Mouse (Mus musculus) midbrain, embryonic 13.5 days (tissue): ENCODE measurements around the gene Ralgapa1. TPM values are rescaled to one million over a fixed set of nuclear protein-coding genes. Genes with fewer than 3 reads are reported as not detected.

ENCODE experiments used
- ATAC-seq: fragments of 200-750 bp; cut with Nextera tagmentation; 2 replicates; pipeline ENCODE4 v1.8.0; 2017; ENCODE audit warnings: mild to moderate bottlenecking, moderate TSS enrichment, moderate library complexity
- H3K27ac ChIP-seq: fragments of 300-500 bp; sonication (generic); 2 replicates; pipeline ENCODE4 v1.5.1; 2015; ENCODE audit warnings: inconsistent platforms, mild to moderate bottlenecking, moderate library complexity
- H3K27me3 ChIP-seq: fragments of 300-500 bp; sonication (generic); 2 replicates; pipeline ENCODE4 v1.6.1; 2015; ENCODE audit warnings: mild to moderate bottlenecking, inconsistent platforms
- H3K36me3 ChIP-seq: fragments of 300-500 bp; sonication (generic); 2 replicates; pipeline ENCODE4 v1.6.1; 2015; ENCODE audit warnings: mild to moderate bottlenecking, inconsistent platforms
- H3K4me1 ChIP-seq: fragments of 300-500 bp; sonication (generic); replicated peaks from 2 replicates; pipeline ENCODE4 v1.6.1; 2015; ENCODE audit warnings: inconsistent platforms
- H3K4me2 ChIP-seq: fragments of 300-500 bp; sonication (generic); replicated peaks from 2 replicates; pipeline ENCODE4 v1.6.1; 2015; ENCODE audit warnings: moderate library complexity, mild to moderate bottlenecking, inconsistent platforms
- H3K4me3 ChIP-seq: fragments of 300-500 bp; sonication (generic); replicated peaks from 2 replicates; pipeline ENCODE4 v1.5.1; 2015; ENCODE audit warnings: mild to moderate bottlenecking, inconsistent platforms
- H3K9ac ChIP-seq: fragments of 300-500 bp; sonication (generic); replicated peaks from 2 replicates; pipeline ENCODE4 v1.6.1; 2015; ENCODE audit warnings: mild to moderate bottlenecking, inconsistent platforms
- H3K9me3 ChIP-seq: fragments of 300-500 bp; sonication (generic); 2 replicates; pipeline ENCODE4 v1.6.1; 2016; ENCODE audit warnings: mild to moderate bottlenecking, inconsistent platforms
- WGBS: fragments of 180-500 bp; shearing (Covaris S2); methylation state at CpG from one replicate; pipeline ENCODE4 v1.1.7; 2015; 5-methylcytosine and 5-hydroxymethylcytosine counted together
- polyA plus RNA-seq: library from polyadenylated mRNA; unstranded; fragments of >200 nt; fragmentation: Nextera tagmentation; extraction: Ambion mirVana; gene quantifications from 2 replicates; pipeline ENCODE4 v1.2.1, GENCODE M21; 2015

Ralgapa1 gene
- polyA plus RNA-seq, 1 experiment from 2014 or later, result 21.8 TPM

- Histone ChIP-seq H3K27me3 (no peaks in the 10 kb centered on the region), H3K9me3 (no peaks in the 10 kb centered on the region), H3K4me1 (peaks cover 15% of the 10 kb centered on the region), H3K4me3 (no peak overlapping the region), H3K9ac (no peak overlapping the region), H3K27ac (no peak overlapping the region), H3K4me2 (no peak overlapping the region), H3K36me3 (no peaks in the 10 kb centered on the region)
- no peak for ATAC-seq
- WGBS, result 92% methylated on average over 8 of the region's 8 CpGs
Observed at GRCm38 (mm10) chr12:55834891-55835290, 13.9 kb upstream of the Ralgapa1 start.

GRCm38 (mm10) chr12:55833906-55834625 lies 13.1 kb upstream of the Ralgapa1 start:
- WGBS, result 75% methylated on average over 9 of the region's 9 CpGs
- no peak for ATAC-seq

DNA sequence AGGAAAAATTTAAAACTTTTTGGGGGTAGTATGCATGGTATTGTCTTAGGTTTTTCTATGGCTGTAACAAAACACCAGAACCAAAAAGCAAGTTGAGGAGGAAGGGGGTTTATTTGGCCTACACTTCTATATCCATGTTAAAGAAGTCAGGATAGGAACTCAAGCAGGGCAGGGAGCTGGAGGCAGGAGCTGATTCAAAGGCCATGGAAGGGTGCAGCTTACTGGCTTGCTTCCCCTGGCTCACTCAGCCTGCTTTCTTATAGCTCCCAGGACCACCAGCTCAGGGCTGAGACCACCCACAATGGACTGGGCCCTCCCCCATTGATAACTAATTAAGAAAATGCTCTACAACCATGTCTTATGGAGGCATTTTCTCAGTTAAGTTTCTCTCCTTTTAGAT lies 12.0 kb upstream of the Ralgapa1 start:
- H3K27ac ChIP-seq, result no peak overlapping the region
- no peak overlapping the region for H3K4me3 ChIP-seq
- no peak overlapping the region for H3K9ac ChIP-seq
- H3K27me3 ChIP-seq, result no peaks in the 10 kb centered on the region
- H3K4me2 ChIP-seq, result no peak overlapping the region
- no peak for ATAC-seq
- peaks cover 10% of the 10 kb centered on the region for H3K4me1 ChIP-seq
- H3K36me3 ChIP-seq, result no peaks in the 10 kb centered on the region
- no peaks in the 10 kb centered on the region for H3K9me3 ChIP-seq

More at GRCm38 (mm10) chr12:55833906-55834625, 13.1 kb upstream of the Ralgapa1 start:
- Histone ChIP-seq H3K9ac (no peak overlapping the region), H3K4me1 (peaks cover 15% of the 10 kb centered on the region), H3K4me3 (no peak overlapping the region), H3K27me3 (no peaks in the 10 kb centered on the region), H3K9me3 (no peaks in the 10 kb centered on the region), H3K27ac (no peak overlapping the region), H3K36me3 (no peaks in the 10 kb centered on the region), H3K4me2 (no peak overlapping the region)

DNA sequence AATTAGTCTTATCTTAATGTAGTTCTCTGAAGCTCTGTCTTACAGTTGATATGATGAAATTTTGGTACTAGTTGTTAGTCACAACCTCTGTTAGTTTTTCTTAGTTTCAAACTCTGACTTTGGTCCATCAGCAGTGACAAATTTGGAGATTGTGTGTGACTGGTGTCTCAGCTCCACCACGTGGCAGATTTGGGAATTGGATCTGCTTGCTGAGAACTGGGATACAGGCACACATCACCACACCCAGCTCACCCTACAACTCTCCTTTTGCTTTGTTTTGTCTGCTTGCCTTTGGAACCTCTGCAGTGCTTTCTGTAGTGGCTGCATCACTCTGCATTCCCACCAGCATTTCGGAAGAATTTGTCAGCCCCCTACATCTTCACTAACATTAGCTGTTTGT lies 10.1 kb upstream of the Ralgapa1 start:
- Histone ChIP-seq H3K4me2 (no peak overlapping the region), H3K36me3 (no peaks in the 10 kb centered on the region), H3K9me3 (no peaks in the 10 kb centered on the region), H3K27ac (no peak overlapping the region), H3K27me3 (no peaks in the 10 kb centered on the region), H3K4me3 (no peak overlapping the region), H3K4me1 (no peaks in the 10 kb centered on the region), H3K9ac (no peak overlapping the region)
- 23% methylated on average over 2 of the region's 2 CpGs for WGBS
- no peak for ATAC-seq

DNA sequence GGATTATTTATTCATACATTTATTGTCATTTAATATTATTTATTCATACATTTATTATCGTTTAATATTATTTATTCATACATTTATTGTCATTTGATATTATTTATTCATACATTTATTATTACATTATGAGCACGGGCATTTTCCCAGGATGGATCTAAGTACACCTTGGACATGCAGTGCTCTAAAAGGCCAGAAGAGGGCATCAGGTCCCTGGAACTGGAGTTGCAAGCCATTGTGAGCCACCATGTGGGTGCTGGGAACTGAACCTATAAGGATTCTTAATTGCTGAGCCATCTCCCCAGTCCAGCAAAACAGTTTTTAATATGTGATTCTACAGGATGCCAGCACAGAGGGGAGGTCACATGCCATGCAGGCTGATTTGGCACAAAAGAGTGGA lies 4.6 kb upstream of the Ralgapa1 start:
- Histone ChIP-seq H3K36me3 (no peaks in the 10 kb centered on the region), H3K4me2 (no peak overlapping the region), H3K9ac (no peak overlapping the region), H3K9me3 (peaks cover 3% of the 10 kb centered on the region; the same call in 1 of the 2 replicates), H3K4me1 (no peaks in the 10 kb centered on the region), H3K4me3 (no peak overlapping the region), H3K27ac (no peak overlapping the region), H3K27me3 (no peaks in the 10 kb centered on the region)
- 88% methylated on average over 2 of the region's 2 CpGs for WGBS
- no peak for ATAC-seq

GRCm38 (mm10) chr12:55824027-55824426 lies 3.1 kb upstream of the Ralgapa1 start:
- H3K9me3 ChIP-seq, result peaks cover 3% of the 10 kb centered on the region; the same call in 1 of the 2 replicates
- no peak overlapping the region for H3K9ac ChIP-seq
- no peaks in the 10 kb centered on the region for H3K36me3 ChIP-seq
- no peak overlapping the region for H3K4me2 ChIP-seq
- 91% methylated on average over 6 of the region's 6 CpGs for WGBS
- no peaks in the 10 kb centered on the region for H3K27me3 ChIP-seq
- no peak overlapping the region for H3K27ac ChIP-seq
- no peak overlapping the region for H3K4me3 ChIP-seq
- ATAC-seq, result no peak
- H3K4me1 ChIP-seq, result peaks cover 11% of the 10 kb centered on the region

DNA sequence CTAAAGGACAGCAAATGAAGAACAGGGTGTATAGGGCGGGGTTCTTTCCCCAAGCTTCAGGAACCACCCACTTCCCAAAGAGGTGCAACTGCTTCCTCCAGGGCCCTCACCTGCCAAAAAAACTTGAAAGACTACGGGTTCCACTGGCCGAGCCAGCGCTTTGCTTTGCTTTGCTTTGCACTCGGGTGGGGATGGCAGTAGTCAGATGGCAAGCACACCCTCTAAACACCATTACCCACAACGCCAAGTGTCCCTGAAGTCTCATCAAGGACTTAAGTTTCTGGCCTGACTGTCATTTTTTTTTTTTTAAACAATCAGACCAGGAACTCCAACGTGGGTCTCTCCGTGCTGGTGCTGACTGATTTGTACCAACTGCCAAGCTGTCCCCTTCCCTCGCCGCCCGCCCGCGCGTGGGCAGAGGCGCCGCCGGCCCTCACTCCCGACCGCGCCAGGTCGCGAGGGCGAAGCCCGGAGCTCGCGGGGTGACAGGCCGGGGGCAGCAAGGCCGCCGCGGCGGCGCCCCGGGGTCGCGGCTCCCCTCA lies 777 bp downstream of the Ralgapa1 start:
- Histone ChIP-seq H3K36me3 (no peaks in the 10 kb centered on the region), H3K9ac (peak overlapping the region; percentile 93), H3K27ac (peak overlapping the region; percentile 95), H3K4me2 (peak overlapping the region; percentile 81), H3K4me1 (peaks cover 19% of the 10 kb centered on the region), H3K4me3 (peak overlapping the region; percentile 92), H3K9me3 (no peaks in the 10 kb centered on the region), H3K27me3 (no peaks in the 10 kb centered on the region)
- ATAC-seq, result peak; percentile 67
- WGBS, result 1% methylated on average over 35 of the region's 35 CpGs

GRCm38 (mm10) chr12:55816488-55816887 lies 4.5 kb downstream of the Ralgapa1 start:
- peaks cover 19% of the 10 kb centered on the region for H3K4me1 ChIP-seq
- no peak overlapping the region for H3K4me3 ChIP-seq
- no peaks in the 10 kb centered on the region for H3K9me3 ChIP-seq
- no peaks in the 10 kb centered on the region for H3K27me3 ChIP-seq
- no peak for ATAC-seq
- no peaks in the 10 kb centered on the region for H3K36me3 ChIP-seq
- H3K27ac ChIP-seq, result no peak overlapping the region
- no peak overlapping the region for H3K4me2 ChIP-seq
- H3K9ac ChIP-seq, result no peak overlapping the region
- WGBS, result 94% methylated on average over 5 of the region's 5 CpGs

- no peaks in the 10 kb centered on the region for H3K4me1 ChIP-seq
- H3K27ac ChIP-seq, result no peak overlapping the region
- no peaks in the 10 kb centered on the region for H3K27me3 ChIP-seq
- H3K4me2 ChIP-seq, result no peak overlapping the region
- 70% methylated on average over 3 of the region's 3 CpGs for WGBS
- H3K9ac ChIP-seq, result no peak overlapping the region
- ATAC-seq, result no peak
- no peaks in the 10 kb centered on the region for H3K36me3 ChIP-seq
- H3K4me3 ChIP-seq, result no peak overlapping the region
- H3K9me3 ChIP-seq, result no peaks in the 10 kb centered on the region
Observed at GRCm38 (mm10) chr12:55805035-55805434, 15.9 kb downstream of the Ralgapa1 start.

DNA sequence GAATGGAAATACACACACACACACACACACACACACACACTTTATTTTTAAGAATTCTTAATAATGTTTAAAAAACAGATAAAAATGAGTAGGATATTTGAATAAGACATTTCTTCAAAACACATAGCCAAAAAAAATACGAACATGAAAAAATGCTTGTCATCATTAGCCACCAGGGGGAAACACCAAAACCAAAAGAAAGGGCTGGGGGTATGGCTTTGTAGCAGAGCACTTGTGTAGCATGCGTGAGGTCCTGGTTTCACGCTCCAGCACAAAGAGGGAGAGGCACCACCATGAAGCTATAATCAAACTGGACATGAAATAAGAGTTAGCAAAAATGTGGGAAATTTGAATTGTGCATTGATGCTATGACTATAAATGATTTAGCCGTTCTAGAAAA lies 19.8 kb downstream of the Ralgapa1 start:
- Histone ChIP-seq H3K9ac (no peak overlapping the region), H3K4me1 (no peaks in the 10 kb centered on the region), H3K9me3 (no peaks in the 10 kb centered on the region), H3K4me2 (no peak overlapping the region), H3K4me3 (no peak overlapping the region), H3K27me3 (no peaks in the 10 kb centered on the region), H3K27ac (no peak overlapping the region), H3K36me3 (no peaks in the 10 kb centered on the region)
- ATAC-seq, result no peak
- 94% methylated on average over 4 of the region's 4 CpGs for WGBS

GRCm38 (mm10) chr12:55800144-55800543 lies 20.8 kb downstream of the Ralgapa1 start:
- no peak overlapping the region for H3K9ac ChIP-seq
- no peaks in the 10 kb centered on the region for H3K4me1 ChIP-seq
- WGBS, result 91% methylated on average over 5 of the region's 5 CpGs
- no peak overlapping the region for H3K27ac ChIP-seq
- no peak overlapping the region for H3K4me2 ChIP-seq
- H3K36me3 ChIP-seq, result no peaks in the 10 kb centered on the region
- H3K27me3 ChIP-seq, result no peaks in the 10 kb centered on the region
- H3K4me3 ChIP-seq, result no peak overlapping the region
- ATAC-seq, result no peak
- no peaks in the 10 kb centered on the region for H3K9me3 ChIP-seq

GRCm38 (mm10) chr12:55798745-55799144 lies 22.2 kb downstream of the Ralgapa1 start:
- Histone ChIP-seq H3K27me3 (no peaks in the 10 kb centered on the region), H3K4me3 (no peak overlapping the region), H3K4me1 (no peaks in the 10 kb centered on the region), H3K36me3 (no peaks in the 10 kb centered on the region), H3K9me3 (no peaks in the 10 kb centered on the region), H3K4me2 (no peak overlapping the region), H3K27ac (no peak overlapping the region), H3K9ac (no peak overlapping the region)
- ATAC-seq, result no peak
- 94% methylated on average over 4 of the region's 4 CpGs for WGBS

GRCm38 (mm10) chr12:55797103-55797502 lies 23.9 kb downstream of the Ralgapa1 start:
- Histone ChIP-seq H3K9ac (no peak overlapping the region), H3K9me3 (no peaks in the 10 kb centered on the region), H3K27me3 (no peaks in the 10 kb centered on the region), H3K36me3 (no peaks in the 10 kb centered on the region), H3K4me3 (no peak overlapping the region), H3K4me2 (no peak overlapping the region), H3K4me1 (no peaks in the 10 kb centered on the region), H3K27ac (no peak overlapping the region)
- no peak for ATAC-seq
- WGBS, result 89% methylated on average over 3 of the region's 3 CpGs
